Mouse (Mus musculus): ENCODE data around the gene Pou2f1.

GRCm38 (mm10) chr1:165948214-165948813 is 54.2 kb downstream of the Pou2f1 start:
- no peak for TF ChIP-seq CTCF (IDR thresholded peaks at IDR 0.05; ENCODE audit: borderline replicate concordance, control insufficient read depth, extremely low read depth, insufficient read depth, low read length, poor library complexity)
- TF ChIP-seq POLR2A (IDR thresholded peaks at IDR 0.05; ENCODE audit: control insufficient read depth, extremely low read depth, insufficient read depth, low read length, poor library complexity): no peak

Measured in thymus, adult 2 months (tissue).